Mouse (Mus musculus): ENCODE data around the gene Lrpprc.
A peak's percentile ranks its signal among the peaks of the same experiment; 100 is the strongest.
"Not testable (repeated sequence)": the region's sequence is repeated elsewhere in the genome, so short reads cannot be mapped to it uniquely, and the experiment has no call there.

Lrpprc gene

GRCm38 (mm10) chr17:84790447-84791098 is at the start of gene Lrpprc:
TSS of gene Lrpprc (minus strand) at chr17:84790789.
- peak; percentile 95 to 96 for DNase-seq

- DNase-seq: peak; percentile 77 to 84
These were observed 47.2 kb upstream of the Lrpprc start for GRCm38 (mm10) chr17:84837780-84838179.

GRCm38 (mm10) chr17:84835249-84835648 is 44.7 kb upstream of the Lrpprc start:
- no peak for DNase-seq

GRCm38 (mm10) chr17:84832346-84832745 is 41.8 kb upstream of the Lrpprc start:
- DNase-seq: no peak

GRCm38 (mm10) chr17:84828301-84828700 is 37.7 kb upstream of the Lrpprc start:
- DNase-seq: no peak

GRCm38 (mm10) chr17:84820603-84821002 is 30.0 kb upstream of the Lrpprc start:
- peak; percentile 36 to 79 for DNase-seq

GRCm38 (mm10) chr17:84818390-84818789 is 27.8 kb upstream of the Lrpprc start:
- no peak for DNase-seq

- no peak for DNase-seq
These were observed 25.4 kb upstream of the Lrpprc start for GRCm38 (mm10) chr17:84816014-84816461.

- no peak for DNase-seq
These were observed 24.3 kb upstream of the Lrpprc start for GRCm38 (mm10) chr17:84814905-84815304.

GRCm38 (mm10) chr17:84814192-84814591 is 23.6 kb upstream of the Lrpprc start:
- DNase-seq: not testable (repeated sequence)

GRCm38 (mm10) chr17:84792006-84792405 is 1.4 kb upstream of the Lrpprc start:
- no peak for DNase-seq

- peak; percentile 11 to 14 for DNase-seq
These were observed 567 bp upstream of the Lrpprc start for GRCm38 (mm10) chr17:84791156-84791555.

GRCm38 (mm10) chr17:84790043-84790442 is 546 bp downstream of the Lrpprc start:
- peak; percentile 21 to 55 for DNase-seq

GRCm38 (mm10) chr17:84788376-84789125 is 2.0 kb downstream of the Lrpprc start:
- peak; percentile 42 to 46 for DNase-seq

GRCm38 (mm10) chr17:84787477-84787876 is 3.1 kb downstream of the Lrpprc start:
- DNase-seq: no peak

GRCm38 (mm10) chr17:84786911-84787310 is 3.7 kb downstream of the Lrpprc start:
- DNase-seq: no peak

GRCm38 (mm10) chr17:84785176-84785575 is 5.4 kb downstream of the Lrpprc start:
- DNase-seq: no peak

- DNase-seq: no peak
These were observed 7.1 kb downstream of the Lrpprc start for GRCm38 (mm10) chr17:84783491-84783890.

GRCm38 (mm10) chr17:84780321-84780720 is 10.3 kb downstream of the Lrpprc start:
- no peak for DNase-seq

- no peak for DNase-seq
These were observed 12.1 kb downstream of the Lrpprc start for GRCm38 (mm10) chr17:84778477-84778978.

- no peak for DNase-seq
These were observed 14.1 kb downstream of the Lrpprc start for GRCm38 (mm10) chr17:84776362-84777000.

- DNase-seq: no peak
These were observed 15.3 kb downstream of the Lrpprc start for GRCm38 (mm10) chr17:84775291-84775690.

GRCm38 (mm10) chr17:84771882-84772281 is 18.7 kb downstream of the Lrpprc start:
- DNase-seq: no peak

Measured in kidney, postnatal 36 days (tissue).